Mouse (Mus musculus): ENCODE results near the gene Gtf2b. TPM values are rescaled to one million over a fixed set of nuclear protein-coding genes. Genes with fewer than 3 reads are reported as not detected.

Gtf2b gene
- polyA plus RNA-seq, 1 experiment from 2014 or later = 99.3 TPM

- H3K4me3 ChIP-seq (replicated peaks) = no peak overlapping the region
- no peak overlapping the region for H3K27ac ChIP-seq
- H3K9ac ChIP-seq (replicated peaks) = no peak overlapping the region
- no peaks in the 10 kb centered on the region for H3K4me1 ChIP-seq (replicated peaks)
- no peaks in the 10 kb centered on the region for H3K9me3 ChIP-seq
- no peak for ATAC-seq
- H3K27me3 ChIP-seq = no peaks in the 10 kb centered on the region
- no peak overlapping the region for H3K4me2 ChIP-seq (replicated peaks)
- peaks cover 25% of the 10 kb centered on the region for H3K36me3 ChIP-seq
- 87% methylated on average over 4 of the region's 4 CpGs for WGBS
Observed at GRCm38 (mm10) chr3:142826449-142827146, 61.8 kb downstream of the Gtf2b start.

GRCm38 (mm10) chr3:142832910-142833309 is 68.1 kb downstream of the Gtf2b start:
- no peak overlapping the region for H3K4me3 ChIP-seq (replicated peaks)
- H3K4me1 ChIP-seq (replicated peaks) = no peaks in the 10 kb centered on the region
- no peak overlapping the region for H3K9ac ChIP-seq (replicated peaks)
- no peak overlapping the region for H3K4me2 ChIP-seq (replicated peaks)
- no peaks in the 10 kb centered on the region for H3K9me3 ChIP-seq
- peaks cover 16% of the 10 kb centered on the region for H3K36me3 ChIP-seq
- 85% methylated on average over 3 of the region's 3 CpGs for WGBS
- H3K27me3 ChIP-seq = no peaks in the 10 kb centered on the region
- H3K27ac ChIP-seq = no peak overlapping the region
- ATAC-seq = no peak

Other genes with a start within 250 kb of the Gtf2b start
- gene Gbp7, start 234.7 kb upstream of the Gtf2b start, polyA plus RNA-seq (2015; fragmentation: Nextera tagmentation; extraction: Ambion mirVana) = 1.2 and 1.3 TPM in 2 replicates
- gene Gbp3, start 205.0 kb upstream of the Gtf2b start, polyA plus RNA-seq (2015; fragmentation: Nextera tagmentation; extraction: Ambion mirVana) = 0.76 and 1.1 TPM in 2 replicates
- gene Gbp2b, start 170.2 kb upstream of the Gtf2b start, polyA plus RNA-seq (2015; fragmentation: Nextera tagmentation; extraction: Ambion mirVana) = not detected in 2 replicates
- gene Gbp2, start 144.4 kb upstream of the Gtf2b start, polyA plus RNA-seq (2015; fragmentation: Nextera tagmentation; extraction: Ambion mirVana) = 0.23 and 0.30 TPM in 2 replicates
- 4.4 and 4.9 TPM in 2 replicates for gene Kyat3, start 64.0 kb upstream of the Gtf2b start, polyA plus RNA-seq (2015; fragmentation: Nextera tagmentation; extraction: Ambion mirVana)
- gene Pkn2, start 117.0 kb downstream of the Gtf2b start, polyA plus RNA-seq (2015; fragmentation: Nextera tagmentation; extraction: Ambion mirVana) = 27.3 and 32.6 TPM in 2 replicates